Mouse (Mus musculus) bone marrow, adult 2 months (tissue): ENCODE results near the gene 4930452B06Rik.

Experiments used
- CTCF ChIP-seq: fragments of 200-500 bp; IDR thresholded peaks from 2 replicates; pipeline ENCODE4 v1.5.1; 2011; ENCODE audit warnings: low read length, control low read depth; ENCODE audit not compliant: control insufficient read depth, insufficient read depth
- POLR2A ChIP-seq: fragments of 200-500 bp; IDR thresholded peaks from 2 replicates; pipeline ENCODE4 v1.6.1; 2011; ENCODE audit warnings: low read depth, mild to moderate bottlenecking, control low read depth, low read length, borderline replicate concordance; ENCODE audit not compliant: control insufficient read depth

- no peak for TF ChIP-seq CTCF
- TF ChIP-seq POLR2A = no peak
Measured at GRCm38 (mm10) chr14:8418610-8419009, 247.4 kb downstream of the 4930452B06Rik start.
